Mouse (Mus musculus): ENCODE measurements at regions not wholly inside any gene's neighbourhood (a gene's known extent, or its start where the extent isn't known, plus 50 kb on each side); places are given as distances from the start of the nearest gene placed in this dataset.

DNA sequence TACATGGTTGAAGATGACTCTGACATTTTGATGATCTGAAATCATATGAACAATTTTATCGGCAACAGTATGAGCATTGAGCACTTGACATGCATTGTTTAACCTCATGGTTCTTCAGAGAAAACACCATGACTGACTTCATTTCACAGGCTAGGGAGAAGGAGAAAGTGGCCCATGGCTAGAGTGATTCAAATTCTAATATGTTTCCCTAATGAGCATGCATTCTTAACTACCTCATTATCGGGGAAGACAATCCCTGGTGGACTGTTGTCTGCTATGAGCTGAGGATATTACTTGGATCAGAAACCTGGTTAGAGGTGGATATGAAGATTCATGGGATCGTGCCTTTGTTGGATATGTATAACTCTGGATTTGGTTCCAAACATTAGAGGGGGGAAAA, 240.9 kb downstream of the Arl4a start:
- TF ChIP-seq CTCF (IDR thresholded peaks at IDR 0.05; ENCODE audit: low read depth) (no peak), EP300 (IDR thresholded peaks at IDR 0.05; ENCODE audit: low read depth) (no peak)

Data from heart, postnatal 0 days (tissue).